Mouse (Mus musculus): ENCODE results near the gene Shank2. TPM values are rescaled to one million over a fixed set of nuclear protein-coding genes. Genes with fewer than 3 reads are reported as not detected.

The Shank2 gene
- total and polyA plus RNA-seq, 3 experiments = not detected

DNA sequence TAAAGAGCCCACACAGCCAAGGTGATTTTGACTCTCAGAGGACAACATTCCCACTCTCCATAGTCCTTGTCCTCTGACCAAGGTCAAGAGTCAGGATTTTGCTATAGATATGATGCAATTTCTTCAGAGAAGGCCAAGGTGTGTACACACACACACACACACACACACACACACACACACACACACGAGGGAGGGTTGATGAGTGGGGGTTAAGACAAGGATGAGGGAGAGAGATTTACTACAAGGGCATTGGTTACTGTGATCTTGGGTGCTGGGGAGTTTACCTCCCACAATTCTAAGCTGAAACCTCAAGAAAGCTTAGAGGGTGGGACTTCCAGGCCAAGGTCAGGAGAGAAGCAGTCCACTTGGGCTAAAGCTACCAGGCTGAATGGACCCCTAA lies 104.2 kb downstream of the Shank2 start:
- Histone ChIP-seq H3K9ac (ENCODE audit: insufficient read depth, low read depth) (no peak overlapping the region), H3K4me1 (ENCODE audit: control insufficient read depth in 1 of 2, insufficient read depth in 2 of 2) (no peaks in the 10 kb centered on the region), H3K36me3 (replicated peaks in 1 of 2; ENCODE audit: control insufficient read depth in 1 of 2, insufficient read depth in 1 of 2, low read length in 1 of 2) (no peaks in the 10 kb centered on the region), H3K9me3 (replicated peaks; ENCODE audit: low read length) (no peaks in the 10 kb centered on the region), H3K79me2 (replicated peaks; ENCODE audit: control insufficient read depth, extremely low read depth, insufficient read depth, poor library complexity, severe bottlenecking) (no peaks in the 10 kb centered on the region), H3K4me2 (ENCODE audit: insufficient read depth, low read depth, poor library complexity, severe bottlenecking) (no peak overlapping the region), H3K27ac (ENCODE audit: insufficient read depth, low read depth) (no peak overlapping the region), H3K4me3 (replicated peaks in 1 of 3; ENCODE audit: low read depth in 2 of 3, low read length in 2 of 3, poor library complexity in 1 of 3) (no peak overlapping the region), H3K27me3 (replicated peaks) (peaks cover 61% of the 10 kb centered on the region)
- dilution Hi-C loops (cut with MboI; ENCODE audit: extremely low pct_ligation_motif_present, extremely low pct_unique_long_range_greater_than_20kb, low sequenced_read_pairs) = no loop called here
- no peak for TF ChIP-seq ZNF384 (IDR thresholded peaks at IDR 0.05; ENCODE audit: low read depth, low read length)
- TF ChIP-seq PAX5 (IDR thresholded peaks at IDR 0.05; ENCODE audit: low read length) = no peak
- no peak for TF ChIP-seq POLR2A (IDR thresholded peaks at IDR 0.05; ENCODE audit: low read depth, low read length)
- TF ChIP-seq MEF2A (IDR thresholded peaks at IDR 0.05; ENCODE audit: borderline replicate concordance, low read depth, low read length) = no peak
- no peak for TF ChIP-seq EP300 (IDR thresholded peaks at IDR 0.05; ENCODE audit: low read length)
- TF ChIP-seq TCF12 (IDR thresholded peaks at IDR 0.05; ENCODE audit: low read depth, low read length) = no peak
- in situ Hi-C loops (cut with MboI; ENCODE audit: low pct_ligation_motif_present, low pct_unique_long_range_greater_than_20kb, low sequenced_read_pairs) = no loop called here
- no peak for DNase-seq (ENCODE audit: extremely low read depth)

DNA sequence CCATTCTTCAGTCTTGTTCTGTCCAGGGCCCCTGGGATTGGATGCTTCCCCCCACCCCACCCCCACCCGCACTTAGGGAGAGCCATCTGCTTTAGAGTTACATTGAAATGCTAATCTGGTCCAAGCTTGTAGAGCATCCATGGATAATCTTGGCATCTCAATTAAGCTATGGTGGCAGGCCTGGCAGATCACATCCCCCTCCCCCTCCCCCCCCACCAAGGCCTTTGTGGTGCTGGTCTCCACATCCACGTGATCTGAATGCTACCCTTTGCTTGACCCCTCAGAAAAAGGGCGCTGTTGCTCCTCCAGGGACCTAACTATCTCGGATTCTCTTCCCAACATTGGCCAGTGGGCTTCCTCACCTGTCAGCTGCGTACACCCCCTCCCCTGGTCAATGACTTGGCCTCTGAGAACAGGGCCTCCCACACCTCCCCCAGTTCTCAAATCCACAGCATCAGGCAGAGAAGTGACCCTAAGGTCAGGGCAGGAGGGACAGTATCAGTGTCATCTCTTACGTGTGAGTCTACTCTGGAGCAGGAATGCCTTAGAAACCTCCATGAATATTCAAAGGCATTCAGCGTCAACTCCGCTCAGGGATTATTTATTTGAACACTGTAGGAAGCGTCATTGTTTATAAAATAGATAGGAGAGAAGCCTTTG lies 104.8 kb downstream of the Shank2 start:
- Histone ChIP-seq H3K4me3 (replicated peaks in 1 of 3; ENCODE audit: low read depth in 2 of 3, low read length in 2 of 3, poor library complexity in 1 of 3) (no peak overlapping the region), H3K27me3 (replicated peaks) (peaks cover 63% of the 10 kb centered on the region), H3K4me1 (ENCODE audit: control insufficient read depth in 1 of 2, insufficient read depth in 2 of 2) (no peaks in the 10 kb centered on the region), H3K4me2 (ENCODE audit: insufficient read depth, low read depth, poor library complexity, severe bottlenecking) (no peak overlapping the region), H3K27ac (ENCODE audit: insufficient read depth, low read depth) (no peak overlapping the region), H3K79me2 (replicated peaks; ENCODE audit: control insufficient read depth, extremely low read depth, insufficient read depth, poor library complexity, severe bottlenecking) (no peaks in the 10 kb centered on the region), H3K9me3 (replicated peaks; ENCODE audit: low read length) (no peaks in the 10 kb centered on the region), H3K9ac (ENCODE audit: insufficient read depth, low read depth) (no peak overlapping the region), H3K36me3 (replicated peaks in 1 of 2; ENCODE audit: control insufficient read depth in 1 of 2, insufficient read depth in 1 of 2, low read length in 1 of 2) (no peaks in the 10 kb centered on the region)
- DNase-seq (ENCODE audit: extremely low read depth) = no peak
- TF ChIP-seq USF1 (IDR thresholded peaks at IDR 0.05; ENCODE audit: low read depth, low read length) = no peak
- dilution Hi-C loops (cut with MboI; ENCODE audit: extremely low pct_ligation_motif_present, extremely low pct_unique_long_range_greater_than_20kb, low sequenced_read_pairs) (no loop called here), in situ Hi-C loops (cut with MboI; ENCODE audit: low pct_ligation_motif_present, low pct_unique_long_range_greater_than_20kb, low sequenced_read_pairs) (no loop called here)

DNA sequence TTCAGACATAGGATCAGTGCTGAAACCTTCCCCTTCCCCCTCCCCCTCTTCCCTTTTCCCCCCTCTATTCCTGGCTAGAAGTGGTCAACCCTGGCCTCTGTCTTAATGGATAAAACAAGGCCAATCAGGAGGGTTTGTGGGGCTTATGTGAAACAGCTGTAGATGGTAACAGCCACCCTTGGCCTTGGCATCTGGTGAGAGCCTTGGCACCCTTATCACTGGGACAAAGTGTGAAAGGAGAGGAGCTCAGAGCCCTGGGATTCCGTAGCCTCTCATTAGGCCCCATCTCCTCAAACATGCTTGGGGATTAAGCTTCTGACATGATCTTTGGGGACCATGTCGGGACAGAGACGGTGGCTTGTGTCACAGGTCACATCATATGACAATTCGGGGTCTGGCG lies 106.4 kb downstream of the Shank2 start:
- Histone ChIP-seq H3K27me3 (replicated peaks) (peaks cover 63% of the 10 kb centered on the region), H3K9ac (ENCODE audit: insufficient read depth, low read depth) (no peak overlapping the region), H3K4me3 (replicated peaks in 1 of 3; ENCODE audit: low read depth in 2 of 3, low read length in 2 of 3, poor library complexity in 1 of 3) (no peak overlapping the region), H3K36me3 (replicated peaks in 1 of 2; ENCODE audit: control insufficient read depth in 1 of 2, insufficient read depth in 1 of 2, low read length in 1 of 2) (no peaks in the 10 kb centered on the region), H3K4me2 (ENCODE audit: insufficient read depth, low read depth, poor library complexity, severe bottlenecking) (no peak overlapping the region), H3K4me1 (ENCODE audit: control insufficient read depth in 1 of 2, insufficient read depth in 2 of 2) (no peaks in the 10 kb centered on the region), H3K79me2 (replicated peaks; ENCODE audit: control insufficient read depth, extremely low read depth, insufficient read depth, poor library complexity, severe bottlenecking) (no peaks in the 10 kb centered on the region), H3K27ac (ENCODE audit: insufficient read depth, low read depth) (no peak overlapping the region), H3K9me3 (replicated peaks; ENCODE audit: low read length) (no peaks in the 10 kb centered on the region)
- in situ Hi-C loops (cut with MboI; ENCODE audit: low pct_ligation_motif_present, low pct_unique_long_range_greater_than_20kb, low sequenced_read_pairs) = no loop called here
- no peak for DNase-seq (ENCODE audit: extremely low read depth)
- dilution Hi-C loops (cut with MboI; ENCODE audit: extremely low pct_ligation_motif_present, extremely low pct_unique_long_range_greater_than_20kb, low sequenced_read_pairs) = no loop called here
- TF ChIP-seq MXI1 (IDR thresholded peaks at IDR 0.05; ENCODE audit: low read depth, low read length) (no peak), HCFC1 (IDR thresholded peaks at IDR 0.05; ENCODE audit: low read depth, low read length) (no peak), RCOR1 (conservative IDR thresholded peaks at IDR 0.05; ENCODE audit: low read depth, low read length) (no peak), JUND (conservative IDR thresholded peaks at IDR 0.05; ENCODE audit: low read depth, low read length) (no peak), MEF2A (IDR thresholded peaks at IDR 0.05; ENCODE audit: borderline replicate concordance, low read depth, low read length) (no peak), PAX5 (IDR thresholded peaks at IDR 0.05; ENCODE audit: low read length) (no peak), ZKSCAN1 (IDR thresholded peaks at IDR 0.05; ENCODE audit: borderline replicate concordance, low read depth, low read length) (no peak), POLR2A (IDR thresholded peaks at IDR 0.05; ENCODE audit: low read depth, low read length) (no peak), UBTF (IDR thresholded peaks at IDR 0.05; ENCODE audit: low read depth, low read length) (no peak), SMC3 (IDR thresholded peaks at IDR 0.05; ENCODE audit: low read depth, low read length) (no peak), IRF4 (IDR thresholded peaks at IDR 0.05; ENCODE audit: low read depth, low read length) (no peak), MAZ (IDR thresholded peaks at IDR 0.05; ENCODE audit: low read depth, low read length) (no peak), MYC (IDR thresholded peaks at IDR 0.05; ENCODE audit: low read depth, low read length) (no peak), CHD2 (IDR thresholded peaks at IDR 0.05; ENCODE audit: low read length) (no peak), USF2 (conservative IDR thresholded peaks at IDR 0.05; ENCODE audit: low read depth, low read length) (no peak), CHD1 (IDR thresholded peaks at IDR 0.05; ENCODE audit: low read depth, low read length) (no peak), TCF12 (IDR thresholded peaks at IDR 0.05; ENCODE audit: low read depth, low read length) (no peak)
